ENCODE assay signal across 28 mouse cellular contexts in genomic region chr16:22682727-22683126, GRCm38 (mm10). TPM values are rescaled to one million over a fixed set of nuclear protein-coding genes. Genes with fewer than 3 reads are reported as not detected.
DNase-seq lines count a peak whose midpoint lies in the region; ATAC-seq and TF ChIP-seq lines count a peak whose summit lies in the region.
"Had no signal": no experiment of that assay in that cellular context is flagged by ENCODE, and none has a peak within 500 bp of the region (broad histone marks: within the 10 kb centered on the region; RNA-seq: fewer than 3 reads in every experiment).

No protein-coding gene starts in this region.

- H3K4me1 ChIP-seq in megakaryocyte, embryonic 14.5 days: peaks cover 6% of the 10 kb centered on the region; the same call in 1 of the 2 replicates
- H3K4me1 ChIP-seq in CH12.LX (ENCODE audit: control insufficient read depth in 1 of 2, insufficient read depth in 2 of 2): peaks cover 6 to 16% of the 10 kb centered on the region in 2 experiments
- no peaks in the 10 kb centered on the region for H3K4me1 ChIP-seq in forebrain, embryonic 16.5 days (replicated peaks; ENCODE audit: control insufficient read depth, insufficient read depth, low read length)
- H3K4me1 ChIP-seq: forebrain, embryonic 10.5 days; forebrain, embryonic 12.5 days had no signal

- H3K36me3 ChIP-seq in megakaryocyte, embryonic 14.5 days (replicated peaks; ENCODE audit: low read length): no peaks in the 10 kb centered on the region
- H3K36me3 ChIP-seq in CH12.LX (replicated peaks in 1 of 2; ENCODE audit: control insufficient read depth in 1 of 2, insufficient read depth in 1 of 2, low read length in 1 of 2): no peaks in the 10 kb centered on the region
- H3K36me3 ChIP-seq in forebrain, embryonic 16.5 days (ENCODE audit: control insufficient read depth, insufficient read depth): no peaks in the 10 kb centered on the region
- H3K36me3 ChIP-seq: embryonic facial prominence, embryonic 13.5 days; embryonic facial prominence, embryonic 15.5 days; forebrain, embryonic 10.5 days; forebrain, embryonic 12.5 days; G1E had no signal

- no peak for TF ChIP-seq POLR2A in CH12.LX (IDR thresholded peaks at IDR 0.05; ENCODE audit: low read depth, low read length)

- in situ Hi-C loops in CH12.LX (cut with MboI; ENCODE audit: low pct_ligation_motif_present, low pct_unique_long_range_greater_than_20kb, low sequenced_read_pairs): no loop called here

- no peak for DNase-seq in CH12.LX (ENCODE audit: extremely low read depth)
- DNase-seq in c-Kit-negative CD71-positive TER-119-positive erythroid progenitor cells, embryonic 14.5 days (ENCODE audit: low read depth, low spot score): peak; percentile 11
- DNase-seq: adrenal gland, adult 8-10 months; adrenal gland, postnatal 14 days; adrenal gland, postnatal 36 days; B cell, adult 2 months; cerebellum, adult 11 months; cerebellum, adult 18-20 months; cerebellum, adult 8-10 months; cerebellum, adult 9-11 months; cerebellum, postnatal 14 days; cerebellum, postnatal 36 days; embryo, embryonic 11 days; forebrain, postnatal 0 days had no signal

- H3K4me3 ChIP-seq in megakaryocyte, embryonic 14.5 days (replicated peaks): peak overlapping the region; percentile 28
- H3K4me3 ChIP-seq in CH12.LX (replicated peaks in 1 of 3; ENCODE audit: low read depth in 2 of 3, low read length in 2 of 3, poor library complexity in 1 of 3): peak overlapping the region in 1 of 3 experiments; percentile 12
- H3K4me3 ChIP-seq in forebrain, embryonic 16.5 days (replicated peaks; ENCODE audit: low read length): no peak overlapping the region
- H3K4me3 ChIP-seq: embryonic facial prominence, embryonic 13.5 days; embryonic facial prominence, embryonic 15.5 days; erythroblast, embryonic 14.5 days; forebrain, embryonic 10.5 days; forebrain, embryonic 12.5 days had no signal

- H3K9me3 ChIP-seq in megakaryocyte, embryonic 14.5 days: peaks cover 6% of the 10 kb centered on the region
- no peaks in the 10 kb centered on the region for H3K9me3 ChIP-seq in CH12.LX (replicated peaks; ENCODE audit: low read length)
- H3K9me3 ChIP-seq in forebrain, embryonic 16.5 days (ENCODE audit: control insufficient read depth, low read length): no peaks in the 10 kb centered on the region
- H3K9me3 ChIP-seq: embryonic facial prominence, embryonic 13.5 days; embryonic facial prominence, embryonic 15.5 days; forebrain, embryonic 10.5 days; forebrain, embryonic 12.5 days; G1E had no signal

- H3K27me3 ChIP-seq in megakaryocyte, embryonic 14.5 days (replicated peaks): peaks cover 5% of the 10 kb centered on the region
- no peaks in the 10 kb centered on the region for H3K27me3 ChIP-seq in CH12.LX (replicated peaks)
- no peaks in the 10 kb centered on the region for H3K27me3 ChIP-seq in forebrain, embryonic 16.5 days (replicated peaks; ENCODE audit: control insufficient read depth, insufficient read depth, low read length)
- H3K27me3 ChIP-seq: embryonic facial prominence, embryonic 13.5 days; embryonic facial prominence, embryonic 15.5 days; forebrain, embryonic 12.5 days; Patski had no signal

- TF ChIP-seq RAD21 in CH12.LX (IDR thresholded peaks at IDR 0.05; ENCODE audit: low read depth, low read length): no peak

- no peak for TF ChIP-seq CTCF in CH12.LX (conservative IDR thresholded peaks at IDR 0.05 in 1 of 2, IDR thresholded peaks at IDR 0.05 in 1 of 2; ENCODE audit: low read depth in 2 of 2, low read length in 2 of 2)

- dilution Hi-C loops in CH12.LX (cut with MboI; ENCODE audit: extremely low pct_ligation_motif_present, extremely low pct_unique_long_range_greater_than_20kb, low sequenced_read_pairs): no loop called here

- H3K27ac ChIP-seq in CH12.LX (ENCODE audit: insufficient read depth, low read depth): no peak overlapping the region
- H3K27ac ChIP-seq in forebrain, embryonic 16.5 days (ENCODE audit: low read length): no peak overlapping the region
- H3K27ac ChIP-seq: embryonic facial prominence, embryonic 13.5 days; embryonic facial prominence, embryonic 15.5 days; forebrain, embryonic 10.5 days; forebrain, embryonic 12.5 days had no signal

- no peak overlapping the region for H3K9ac ChIP-seq in CH12.LX (ENCODE audit: insufficient read depth, low read depth)
- H3K9ac ChIP-seq in forebrain, embryonic 16.5 days (replicated peaks; ENCODE audit: low read depth, low read length): no peak overlapping the region
- H3K9ac ChIP-seq: embryonic facial prominence, embryonic 13.5 days; embryonic facial prominence, embryonic 15.5 days; forebrain, embryonic 12.5 days; forebrain, postnatal 0 days had no signal

- no peak overlapping the region for H3K4me2 ChIP-seq in CH12.LX (ENCODE audit: insufficient read depth, low read depth, poor library complexity, severe bottlenecking)
- no peak overlapping the region for H3K4me2 ChIP-seq in forebrain, embryonic 16.5 days (ENCODE audit: low read length)
- H3K4me2 ChIP-seq: embryonic facial prominence, embryonic 13.5 days; embryonic facial prominence, embryonic 15.5 days; forebrain, embryonic 12.5 days had no signal

- no peak for ATAC-seq in megakaryocyte, adult 5-6 weeks (ENCODE audit: poor library complexity, severe bottlenecking)
- no peak for ATAC-seq in forebrain, embryonic 16.5 days
- no peak for ATAC-seq in monocyte, adult 5-6 weeks (replicated peaks; ENCODE audit: insufficient number of reproducible peaks, low FRiP score, low TSS enrichment, poor library complexity, severe bottlenecking)
- ATAC-seq: activated CD4-positive, CD25-positive, alpha-beta regulatory T cell, adult 4 months; CD4-positive, CD25-positive, alpha-beta regulatory T cell, adult 4 months; forebrain, embryonic 14.5 days; forebrain, postnatal 0 days; Patski had no signal

- TF ChIP-seq EP300 in CH12.LX (IDR thresholded peaks at IDR 0.05; ENCODE audit: low read length): peak; percentile 55; the same call in 1 of the 2 replicates

- no peaks in the 10 kb centered on the region for H3K79me2 ChIP-seq in CH12.LX (replicated peaks; ENCODE audit: control insufficient read depth, extremely low read depth, insufficient read depth, poor library complexity, severe bottlenecking)

TF ChIP-seq in CH12.LX, 34 proteins besides CTCF, POLR2A, EP300 and RAD21:
- TF ChIP-seq E2F4 (IDR thresholded peaks at IDR 0.05; ENCODE audit: insufficient replicate concordance, low read depth, low read length) (no peak), TCF12 (IDR thresholded peaks at IDR 0.05; ENCODE audit: low read depth, low read length) (no peak), HCFC1 (IDR thresholded peaks at IDR 0.05; ENCODE audit: low read depth, low read length) (no peak), JUN (IDR thresholded peaks at IDR 0.05; ENCODE audit: insufficient read depth, low read depth, low read length) (peak; percentile 39; the same call in 1 of the 2 replicates), USF2 (conservative IDR thresholded peaks at IDR 0.05; ENCODE audit: low read depth, low read length) (no peak), KAT2A (IDR thresholded peaks at IDR 0.05; ENCODE audit: insufficient replicate concordance, low read length) (no peak), IRF4 (IDR thresholded peaks at IDR 0.05; ENCODE audit: low read depth, low read length) (peak; percentile 72; the same call in 1 of the 2 replicates), RCOR1 (conservative IDR thresholded peaks at IDR 0.05; ENCODE audit: low read depth, low read length) (no peak), PAX5 (IDR thresholded peaks at IDR 0.05; ENCODE audit: low read length) (no peak), CHD2 (IDR thresholded peaks at IDR 0.05; ENCODE audit: low read length) (no peak), ETS1 (conservative IDR thresholded peaks at IDR 0.05; ENCODE audit: low read depth, low read length) (peak; percentile 66; the same call in 1 of the 2 replicates), MAFK (IDR thresholded peaks at IDR 0.05; ENCODE audit: insufficient replicate concordance, low read length) (peak; percentile 93; the same call in 1 of the 2 replicates), SIN3A (IDR thresholded peaks at IDR 0.05; ENCODE audit: low read length) (no peak), CHD1 (IDR thresholded peaks at IDR 0.05; ENCODE audit: low read depth, low read length) (no peak), ELF1 (IDR thresholded peaks at IDR 0.05; ENCODE audit: low read depth, low read length) (no peak), NELFE (IDR thresholded peaks at IDR 0.05; ENCODE audit: low read depth, low read length) (no peak), UBTF (IDR thresholded peaks at IDR 0.05; ENCODE audit: low read depth, low read length) (no peak), MAZ (IDR thresholded peaks at IDR 0.05; ENCODE audit: low read depth, low read length) (no peak), BHLHE40 (IDR thresholded peaks at IDR 0.05; ENCODE audit: low read depth, low read length) (0 out of 2 replicates have a peak, but pooled peaks have one; percentile 34), JUND (conservative IDR thresholded peaks at IDR 0.05; ENCODE audit: low read depth, low read length) (no peak), ZMIZ1 (IDR thresholded peaks at IDR 0.05; ENCODE audit: low read depth, low read length) (no peak), TBP (conservative IDR thresholded peaks at IDR 0.05; ENCODE audit: low read depth, low read length) (no peak), POLR2AphosphoS2 (IDR thresholded peaks at IDR 0.05; ENCODE audit: low read depth, low read length) (no peak), MEF2A (IDR thresholded peaks at IDR 0.05; ENCODE audit: borderline replicate concordance, low read depth, low read length) (no peak)
TF ChIP-seq in CH12.LX: peak in this region for 5.

RNA-seq across cellular contexts. Expression of gene Dgkg, which starts 25.7 kb away (rescaled TPM):
- 1.9 and 2.9 TPM in 2 replicates for polyA plus RNA-seq in megakaryocyte, embryonic 14.5 days (2012; ENCODE audit: insufficient read depth, low replicate concordance)
- 35.0 and 35.3 TPM in 2 replicates for total RNA-seq in megakaryocyte, adult 5-6 weeks (2015)
- total RNA-seq in megakaryocyte, adult 5-6 weeks (2017): 33.4 and 38.9 TPM in 2 replicates
- total RNA-seq in CH12.LX (2012; rRNA removed): 7.2 and 9.2 TPM in 2 replicates
- total RNA-seq in CH12.LX (2014; rRNA removed): 2.3 and 3.0 TPM in 2 replicates
- polyA plus RNA-seq in CH12.LX (2012; ENCODE audit: insufficient read length, low read depth): 2.0 TPM in 2 replicates
- polyA plus RNA-seq in forebrain, embryonic 16.5 days (2015; fragmentation: Nextera tagmentation; extraction: Ambion mirVana): 6.5 and 6.6 TPM in 2 replicates
- 21.3 to 23.7 TPM (median 22.5 TPM) in 3 replicates for total RNA-seq in monocyte, adult 5-6 weeks (2017)
- polyA plus RNA-seq: erythroblast, embryonic 14.5 days; G1E had no signal
